Mouse (Mus musculus) heart, embryonic 13.5 days (tissue): ENCODE results near the gene Pax7. TPM values are rescaled to one million over a fixed set of nuclear protein-coding genes. Genes with fewer than 3 reads are reported as not detected.

Source experiments
- ATAC-seq: fragments of 200-750 bp; cut with Nextera tagmentation; 2 replicates; pipeline ENCODE4 v1.8.0; 2017; ENCODE audit warnings: moderate TSS enrichment; ENCODE audit not compliant: insufficient number of reproducible peaks, low FRiP score, low TSS enrichment; ENCODE audit errors: extremely low read depth
- H3K27ac ChIP-seq: fragments of 300-500 bp; sonication (generic); replicated peaks from 2 replicates; pipeline ENCODE4 v1.5.1; 2015; ENCODE audit warnings: moderate library complexity, mild to moderate bottlenecking, inconsistent platforms
- H3K27me3 ChIP-seq: fragments of 300-500 bp; sonication (generic); replicated peaks from 2 replicates; pipeline ENCODE4 v1.6.1; 2015; ENCODE audit warnings: mild to moderate bottlenecking, inconsistent platforms
- H3K36me3 ChIP-seq: fragments of 300-500 bp; sonication (generic); 2 replicates; pipeline ENCODE4 v1.6.1; 2015; ENCODE audit warnings: mild to moderate bottlenecking, inconsistent platforms
- H3K4me1 ChIP-seq: fragments of 300-500 bp; sonication (generic); 2 replicates; pipeline ENCODE4 v1.6.1; 2015; ENCODE audit warnings: inconsistent platforms
- H3K4me2 ChIP-seq: fragments of 300-500 bp; sonication (generic); 2 replicates; pipeline ENCODE4 v1.6.1; 2015; ENCODE audit warnings: inconsistent platforms, mild to moderate bottlenecking, moderate library complexity
- H3K4me3 ChIP-seq: fragments of 300-500 bp; sonication (generic); 2 replicates; pipeline ENCODE4 v1.5.1; 2015; ENCODE audit warnings: moderate library complexity, mild to moderate bottlenecking, inconsistent platforms
- H3K9ac ChIP-seq: fragments of 300-500 bp; sonication (generic); 2 replicates; pipeline ENCODE4 v1.6.1; 2015; ENCODE audit warnings: inconsistent platforms, mild to moderate bottlenecking, moderate library complexity
- H3K9me3 ChIP-seq: fragments of 300-500 bp; sonication (generic); 2 replicates; pipeline ENCODE4 v1.6.1; 2016; ENCODE audit warnings: inconsistent platforms
- WGBS: fragments of 180-500 bp; shearing (Covaris S2); methylation state at CpG from one replicate; pipeline ENCODE4 v1.1.7; 2015; ENCODE audit warnings: mixed read lengths; 5-methylcytosine and 5-hydroxymethylcytosine counted together
- polyA plus RNA-seq: library from polyadenylated mRNA; unstranded; fragments of >200 nt; fragmentation: Nextera tagmentation; extraction: Ambion mirVana; gene quantifications from 2 replicates; pipeline ENCODE4 v1.2.1, GENCODE M21; 2015

The Pax7 gene
- polyA plus RNA-seq, 1 experiment from 2014 or later = not detected

DNA sequence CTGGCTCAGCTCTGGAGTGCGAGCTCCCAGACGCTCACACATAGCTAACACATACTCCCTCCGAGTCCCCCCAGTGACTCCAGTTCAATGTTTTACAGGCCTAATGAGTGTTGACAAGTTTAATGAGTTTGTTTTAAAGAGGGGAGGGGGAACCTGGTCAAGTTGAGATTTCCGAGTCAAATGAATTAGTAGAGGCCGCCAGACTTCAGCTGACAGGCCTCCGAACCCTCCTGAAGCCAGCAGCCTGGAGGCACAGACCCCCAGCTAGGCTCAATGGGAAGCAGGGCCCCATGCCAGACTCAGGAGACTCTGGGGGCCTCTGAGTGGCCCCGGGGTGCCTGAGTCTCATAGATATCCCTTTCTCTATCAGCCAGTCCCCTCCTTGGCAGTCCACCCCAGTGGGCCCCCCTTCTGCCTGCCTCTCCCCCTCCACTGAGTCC lies 23.9 kb downstream of the Pax7 start:
- 12% methylated on average over 7 of the region's 7 CpGs for WGBS
- ATAC-seq = no peak
- H3K27ac ChIP-seq = no peak overlapping the region
- no peaks in the 10 kb centered on the region for H3K36me3 ChIP-seq
- no peak overlapping the region for H3K4me3 ChIP-seq
- peaks cover 14% of the 10 kb centered on the region for H3K4me1 ChIP-seq
- peaks cover 98% of the 10 kb centered on the region for H3K27me3 ChIP-seq
- no peak overlapping the region for H3K9ac ChIP-seq
- no peak overlapping the region for H3K4me2 ChIP-seq
- no peaks in the 10 kb centered on the region for H3K9me3 ChIP-seq

DNA sequence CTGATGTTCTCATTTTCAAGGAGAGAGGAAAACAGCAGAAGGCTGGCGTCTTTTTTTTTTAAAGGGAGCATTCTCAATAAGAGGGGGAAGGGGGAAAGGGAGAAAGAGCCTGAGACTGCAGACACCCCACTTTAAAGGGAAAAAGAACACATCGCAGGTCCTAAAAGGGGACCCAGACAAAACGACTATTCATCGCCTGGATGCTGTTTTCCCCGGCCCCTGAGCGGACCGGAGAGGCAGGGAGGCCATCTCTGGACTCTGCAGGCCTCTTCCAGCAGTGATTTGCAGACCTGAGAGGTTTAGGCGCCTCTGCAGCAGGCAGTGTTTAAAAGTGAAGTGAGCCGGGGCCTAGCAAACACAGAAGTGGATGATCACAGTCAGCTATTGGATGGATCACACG lies 25.5 kb downstream of the Pax7 start:
- H3K27me3 ChIP-seq = peaks cover 98% of the 10 kb centered on the region
- 26% methylated on average over 10 of the region's 10 CpGs for WGBS

DNA sequence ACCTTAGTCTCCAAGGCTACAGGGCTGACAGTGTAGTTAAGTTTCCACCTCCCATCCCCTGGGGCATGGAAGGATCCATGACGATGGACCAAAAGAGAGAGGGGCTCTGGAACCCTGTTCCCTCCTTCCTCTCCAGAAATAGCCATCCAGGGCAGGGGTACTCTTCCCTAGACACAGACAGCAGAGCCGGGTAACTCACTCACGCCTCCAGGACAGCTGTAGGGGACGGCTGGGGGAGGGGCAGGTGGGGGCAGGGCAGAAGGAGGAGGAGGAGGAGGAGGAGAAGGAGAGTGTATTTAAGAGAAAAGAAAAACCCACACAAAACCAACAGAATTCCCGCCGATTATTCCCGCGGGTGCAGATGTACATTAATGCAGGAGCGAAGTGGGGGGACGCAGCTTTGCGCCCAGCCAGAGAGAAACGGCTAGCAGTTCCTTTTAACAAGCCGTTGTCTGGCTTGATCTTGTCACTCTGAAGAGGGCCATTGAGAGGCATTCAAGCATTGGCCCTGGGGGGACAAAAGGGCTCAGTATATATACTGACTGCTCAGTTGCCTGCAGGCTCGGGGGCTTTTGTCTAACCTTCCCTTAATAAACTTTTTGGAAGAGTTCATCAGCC lies 26.0 kb downstream of the Pax7 start:
- WGBS = 10% methylated on average over 14 of the region's 14 CpGs
- Histone ChIP-seq H3K27ac (no peak overlapping the region), H3K27me3 (peaks cover 98% of the 10 kb centered on the region), H3K9ac (no peak overlapping the region), H3K4me1 (peaks cover 14% of the 10 kb centered on the region), H3K4me2 (no peak overlapping the region), H3K9me3 (no peaks in the 10 kb centered on the region), H3K36me3 (no peaks in the 10 kb centered on the region), H3K4me3 (no peak overlapping the region)
- no peak for ATAC-seq

More for the DNA sequence above, 25.5 kb downstream of the Pax7 start:
- no peaks in the 10 kb centered on the region for H3K9me3 ChIP-seq
- H3K36me3 ChIP-seq = no peaks in the 10 kb centered on the region
- H3K9ac ChIP-seq = no peak overlapping the region
- H3K4me2 ChIP-seq = no peak overlapping the region
- peaks cover 14% of the 10 kb centered on the region for H3K4me1 ChIP-seq
- no peak overlapping the region for H3K27ac ChIP-seq
- ATAC-seq = no peak
- H3K4me3 ChIP-seq = no peak overlapping the region

DNA sequence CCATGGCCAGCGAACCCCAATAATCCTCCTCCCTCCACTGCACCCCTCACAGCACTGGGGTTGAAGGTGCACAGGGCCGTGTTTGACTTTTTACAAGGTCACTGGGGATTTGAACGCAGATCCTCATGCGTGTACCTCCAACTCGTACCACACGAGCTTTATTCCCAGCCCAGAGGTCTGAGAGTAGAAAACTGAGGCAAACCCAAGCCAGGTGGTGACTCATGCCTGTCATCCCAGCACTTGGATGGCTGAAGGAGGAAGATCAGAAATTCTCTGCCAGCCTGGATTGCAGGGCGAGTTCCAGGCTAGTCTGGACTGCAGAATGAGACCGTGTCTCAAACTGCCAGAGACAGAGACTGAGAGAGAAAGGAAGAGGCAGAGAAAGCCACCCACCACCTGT lies 28.4 kb downstream of the Pax7 start:
- H3K4me3 ChIP-seq = no peak overlapping the region
- no peak overlapping the region for H3K27ac ChIP-seq
- H3K4me2 ChIP-seq = no peak overlapping the region
- no peak for ATAC-seq
- H3K36me3 ChIP-seq = no peaks in the 10 kb centered on the region
- H3K4me1 ChIP-seq = peaks cover 9% of the 10 kb centered on the region; the same call in 1 of the 2 replicates
- 66% methylated on average over 8 of the region's 8 CpGs for WGBS
- H3K9me3 ChIP-seq = no peaks in the 10 kb centered on the region
- H3K9ac ChIP-seq = no peak overlapping the region
- peaks cover 98% of the 10 kb centered on the region for H3K27me3 ChIP-seq

DNA sequence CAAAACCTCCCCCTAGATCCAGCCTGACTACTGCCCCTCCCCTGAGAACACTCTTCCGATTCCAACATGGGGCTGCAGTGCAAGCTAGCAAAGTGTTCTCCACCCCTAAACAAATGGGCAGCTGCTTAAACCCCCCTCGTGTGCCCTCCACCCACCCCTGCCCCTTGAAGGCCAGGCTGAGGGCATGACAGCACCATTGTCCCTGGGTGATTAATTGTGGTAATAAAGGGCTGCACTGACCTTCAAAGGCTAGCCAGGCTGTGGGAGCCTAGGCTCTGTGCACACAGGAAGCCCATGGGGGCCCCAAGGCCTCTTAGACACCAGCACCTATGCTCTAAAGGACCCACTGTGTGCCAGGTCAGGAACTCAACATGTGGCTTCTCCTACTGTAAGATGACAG lies 29.3 kb downstream of the Pax7 start:
- no peak for ATAC-seq
- WGBS = 43% methylated on average over 2 of the region's 2 CpGs
- H3K27ac ChIP-seq = no peak overlapping the region
- no peak overlapping the region for H3K9ac ChIP-seq
- no peaks in the 10 kb centered on the region for H3K9me3 ChIP-seq
- no peak overlapping the region for H3K4me3 ChIP-seq
- H3K4me2 ChIP-seq = no peak overlapping the region
- peaks cover 98% of the 10 kb centered on the region for H3K27me3 ChIP-seq
- H3K36me3 ChIP-seq = no peaks in the 10 kb centered on the region
- H3K4me1 ChIP-seq = 0 out of 2 replicates have a peak, but pooled peaks cover under 1% of the 10 kb centered on the region

DNA sequence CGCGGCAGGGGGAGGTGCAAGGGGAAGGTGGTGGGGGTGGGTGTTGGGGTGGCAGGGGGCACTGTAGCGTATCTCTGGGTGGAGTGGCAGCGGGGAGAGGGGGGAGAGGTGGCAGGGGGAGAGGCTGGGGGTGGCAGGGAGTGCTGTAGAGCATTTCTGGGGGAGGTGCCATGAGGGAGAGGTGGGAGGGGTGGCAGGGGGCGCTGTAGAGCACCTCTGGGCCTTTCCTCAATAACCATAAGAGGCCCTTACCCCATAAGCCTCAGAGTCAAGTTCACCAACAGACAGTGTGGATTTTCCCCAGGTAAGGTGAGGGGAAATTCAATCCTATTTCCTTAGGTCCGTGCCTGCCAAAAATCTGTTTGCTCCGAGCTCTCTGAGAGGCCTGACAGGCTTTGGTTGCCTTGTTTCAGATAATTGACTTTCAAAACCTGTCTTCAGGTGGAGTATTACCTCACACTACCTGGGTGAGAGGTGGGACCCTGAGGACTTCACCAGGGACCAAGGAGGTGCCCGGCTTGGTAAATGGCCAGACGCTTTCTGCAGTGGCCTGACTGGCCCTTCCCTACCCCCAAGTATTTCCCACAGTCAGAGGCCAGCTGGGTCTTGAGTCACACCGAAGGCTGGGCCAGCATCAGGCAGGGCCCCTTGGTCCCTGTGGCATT lies 33.8 kb downstream of the Pax7 start:
- WGBS = 51% methylated on average over 9 of the region's 10 CpGs
- no peaks in the 10 kb centered on the region for H3K36me3 ChIP-seq
- H3K9ac ChIP-seq = no peak overlapping the region
- no peak overlapping the region for H3K4me3 ChIP-seq
- no peaks in the 10 kb centered on the region for H3K4me1 ChIP-seq
- H3K27ac ChIP-seq = no peak overlapping the region
- H3K4me2 ChIP-seq = no peak overlapping the region
- no peak for ATAC-seq
- H3K9me3 ChIP-seq = no peaks in the 10 kb centered on the region
- peaks cover 100% of the 10 kb centered on the region for H3K27me3 ChIP-seq

DNA sequence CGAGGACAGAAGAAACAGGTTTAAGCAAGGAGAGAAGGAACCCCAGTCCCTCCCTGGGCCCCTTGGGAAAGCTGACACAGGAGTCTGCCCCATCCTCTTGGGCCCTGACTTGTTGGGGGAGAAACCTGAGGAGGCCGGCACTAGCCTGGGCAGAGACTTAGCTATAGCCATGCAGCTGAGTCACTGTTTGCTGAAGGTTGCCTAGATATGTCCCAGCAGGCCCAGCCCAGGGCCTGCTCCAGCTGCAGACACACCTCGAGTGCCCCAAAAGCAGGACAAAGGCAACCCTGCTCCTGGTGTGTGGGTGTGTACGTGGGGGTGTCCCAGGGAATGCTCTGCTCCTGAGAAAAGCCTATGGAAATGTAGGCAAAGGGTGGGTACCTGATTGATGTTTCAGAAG lies 36.0 kb downstream of the Pax7 start:
- H3K4me3 ChIP-seq = no peak overlapping the region
- no peak overlapping the region for H3K27ac ChIP-seq
- H3K27me3 ChIP-seq = peaks cover 97% of the 10 kb centered on the region
- H3K9me3 ChIP-seq = no peaks in the 10 kb centered on the region
- no peaks in the 10 kb centered on the region for H3K4me1 ChIP-seq
- no peak for ATAC-seq
- WGBS = 35% methylated on average over 4 of the region's 4 CpGs
- no peak overlapping the region for H3K9ac ChIP-seq
- H3K4me2 ChIP-seq = no peak overlapping the region
- H3K36me3 ChIP-seq = no peaks in the 10 kb centered on the region

DNA sequence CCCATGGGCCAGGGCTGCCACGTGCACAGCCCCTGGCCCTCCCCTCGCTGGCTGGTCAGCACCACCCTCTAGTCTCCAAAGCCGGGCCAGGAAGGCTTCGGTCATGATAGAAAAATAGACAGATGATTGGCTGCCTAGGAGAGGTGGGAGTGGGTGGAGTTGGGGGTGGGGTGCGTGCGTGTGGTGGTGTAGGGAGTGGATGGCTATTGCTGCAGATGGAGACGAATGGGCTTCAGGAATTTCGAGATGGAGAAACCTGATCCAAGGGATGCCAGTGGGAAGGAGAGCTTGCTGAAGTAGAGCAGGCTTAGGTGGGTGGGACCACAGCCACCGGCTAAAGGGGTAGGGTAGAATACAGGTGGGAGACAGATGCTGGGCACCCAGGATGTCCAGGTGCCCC lies 37.2 kb downstream of the Pax7 start:
- 24% methylated on average over 9 of the region's 9 CpGs for WGBS
- no peaks in the 10 kb centered on the region for H3K4me1 ChIP-seq
- H3K4me2 ChIP-seq = no peak overlapping the region
- H3K4me3 ChIP-seq = no peak overlapping the region
- H3K27me3 ChIP-seq = peaks cover 97% of the 10 kb centered on the region
- no peak overlapping the region for H3K27ac ChIP-seq
- ATAC-seq = no peak
- H3K9ac ChIP-seq = no peak overlapping the region
- no peaks in the 10 kb centered on the region for H3K9me3 ChIP-seq
- H3K36me3 ChIP-seq = no peaks in the 10 kb centered on the region

DNA sequence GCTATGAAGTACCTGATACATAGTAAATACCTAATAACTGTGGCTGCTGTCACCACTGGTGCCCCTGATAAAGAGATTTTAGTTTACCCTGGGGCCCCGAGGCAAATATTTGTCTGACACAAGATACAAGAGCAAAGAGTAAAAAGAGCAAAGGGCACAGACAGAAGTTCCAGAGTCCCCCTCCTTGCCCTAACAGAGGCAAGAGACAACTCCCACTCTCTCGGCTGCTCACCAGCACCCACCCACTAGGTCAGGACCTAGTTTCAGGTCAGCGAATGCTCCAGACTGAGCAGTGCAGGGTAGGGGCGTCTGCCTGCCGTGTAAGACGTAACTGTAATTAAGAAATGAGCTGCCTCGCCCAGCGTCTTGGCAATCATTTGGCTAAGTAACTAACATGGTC lies 42.2 kb downstream of the Pax7 start:
- H3K9me3 ChIP-seq = no peaks in the 10 kb centered on the region
- 55% methylated on average over 8 of the region's 8 CpGs for WGBS
- H3K4me2 ChIP-seq = no peak overlapping the region
- H3K4me3 ChIP-seq = no peak overlapping the region
- H3K4me1 ChIP-seq = no peaks in the 10 kb centered on the region
- peaks cover 97% of the 10 kb centered on the region for H3K27me3 ChIP-seq
- no peak for ATAC-seq
- H3K36me3 ChIP-seq = no peaks in the 10 kb centered on the region
- no peak overlapping the region for H3K9ac ChIP-seq
- H3K27ac ChIP-seq = no peak overlapping the region

DNA sequence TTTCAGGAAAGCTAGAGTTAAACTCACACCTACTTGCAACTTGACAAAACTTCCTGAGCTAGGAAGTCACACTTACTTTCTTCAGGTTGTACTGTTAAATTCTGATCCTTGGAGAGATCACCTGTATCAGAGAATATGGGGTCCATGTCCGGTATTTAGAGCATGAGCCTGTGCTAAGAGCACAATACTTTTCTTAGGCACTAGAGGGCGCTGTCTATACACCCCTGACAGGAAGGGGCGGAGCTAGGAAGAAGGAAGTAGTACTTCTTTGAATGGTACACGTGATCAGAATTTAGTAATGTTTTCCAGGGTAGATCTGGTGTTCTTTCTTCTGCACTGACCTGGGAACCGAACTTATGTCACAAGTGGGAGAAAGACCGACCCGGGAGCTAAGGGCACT lies 43.6 kb downstream of the Pax7 start:
- no peak for ATAC-seq
- Histone ChIP-seq H3K4me2 (no peak overlapping the region), H3K27me3 (peaks cover 97% of the 10 kb centered on the region), H3K27ac (no peak overlapping the region), H3K9me3 (no peaks in the 10 kb centered on the region), H3K4me1 (no peaks in the 10 kb centered on the region), H3K36me3 (no peaks in the 10 kb centered on the region), H3K4me3 (no peak overlapping the region), H3K9ac (no peak overlapping the region)
- 72% methylated on average over 7 of the region's 7 CpGs for WGBS

DNA sequence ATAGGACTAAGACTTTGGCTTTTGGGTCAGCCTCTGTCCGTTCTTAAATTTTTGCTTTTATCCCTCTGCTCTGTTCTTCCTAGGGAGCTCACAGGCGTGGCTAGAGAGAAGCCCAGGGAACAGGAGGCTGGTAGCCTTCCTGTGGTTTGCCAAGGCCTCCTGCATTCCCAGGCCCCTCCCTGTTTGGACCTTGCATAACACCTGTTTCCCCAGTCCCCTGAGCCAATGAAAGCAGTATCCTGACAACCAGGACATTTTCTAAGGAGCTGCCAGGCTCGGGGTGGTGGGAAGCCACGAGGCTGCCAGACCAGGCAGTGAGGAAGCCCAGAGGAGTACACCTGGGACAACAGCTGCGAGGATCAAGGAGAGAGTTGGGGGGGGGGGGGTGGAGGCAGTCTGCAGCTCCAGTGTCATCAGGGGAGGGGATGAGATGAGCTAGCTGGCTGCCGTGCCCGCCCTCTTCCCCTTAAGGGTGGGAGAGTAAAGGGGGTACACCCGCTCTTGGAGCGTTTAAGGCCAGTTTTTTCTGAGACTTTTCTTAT lies 50.3 kb downstream of the Pax7 start:
- Histone ChIP-seq H3K4me1 (no peaks in the 10 kb centered on the region), H3K9me3 (no peaks in the 10 kb centered on the region), H3K27me3 (peaks cover 97% of the 10 kb centered on the region), H3K4me2 (no peak overlapping the region), H3K4me3 (no peak overlapping the region), H3K36me3 (no peaks in the 10 kb centered on the region), H3K27ac (no peak overlapping the region), H3K9ac (no peak overlapping the region)
- no peak for ATAC-seq
- WGBS = 43% methylated on average over 9 of the region's 9 CpGs

DNA sequence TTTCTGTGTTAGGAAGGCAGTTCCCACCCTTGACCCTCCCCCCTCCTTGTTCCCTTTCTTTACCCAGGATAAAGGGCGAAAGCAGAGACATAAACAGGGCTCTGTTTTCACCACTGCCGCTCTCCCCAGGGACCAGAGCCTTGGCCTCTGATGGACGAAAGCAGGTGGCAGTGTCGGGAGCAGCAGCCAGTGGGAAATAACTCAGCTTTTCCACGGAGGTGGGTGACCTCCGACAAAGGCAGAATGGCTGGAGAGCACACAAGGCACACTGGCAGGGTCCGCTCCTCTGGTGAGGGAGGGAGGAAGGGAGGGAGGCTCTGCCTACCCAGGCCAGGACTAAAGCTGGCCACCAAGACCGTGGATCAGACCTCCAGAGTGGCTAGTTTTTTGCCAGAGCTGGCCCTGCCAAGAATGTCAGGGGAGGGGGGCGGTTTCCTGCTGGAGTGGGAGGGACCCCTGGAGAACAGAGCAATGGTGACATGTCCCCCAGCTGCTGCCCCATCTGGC lies 62.1 kb downstream of the Pax7 start:
- Histone ChIP-seq H3K9me3 (no peaks in the 10 kb centered on the region), H3K27me3 (peaks cover 91% of the 10 kb centered on the region), H3K36me3 (no peaks in the 10 kb centered on the region), H3K4me2 (no peak overlapping the region), H3K4me1 (peaks cover 14% of the 10 kb centered on the region), H3K4me3 (no peak overlapping the region), H3K27ac (no peak overlapping the region), H3K9ac (no peak overlapping the region)
- 12% methylated on average over 9 of the region's 9 CpGs for WGBS
- ATAC-seq = no peak
